Mouse (Mus musculus): ENCODE measurements around the gene Ttc28.

GRCm38 (mm10) chr5:111197727-111198126 is 318.1 kb downstream of the Ttc28 start:
- TF ChIP-seq RAD21 (IDR thresholded peaks at IDR 0.05; ENCODE audit: low read depth, low read length) (no peak), POLR2AphosphoS2 (IDR thresholded peaks at IDR 0.05; ENCODE audit: low read depth, low read length) (no peak), CTCF (conservative IDR thresholded peaks at IDR 0.05 in 1 of 2, IDR thresholded peaks at IDR 0.05 in 1 of 2; ENCODE audit: low read depth in 2 of 2, low read length in 2 of 2) (no peak), ETS1 (conservative IDR thresholded peaks at IDR 0.05; ENCODE audit: low read depth, low read length) (no peak), MYC (IDR thresholded peaks at IDR 0.05; ENCODE audit: low read depth, low read length) (no peak), ZMIZ1 (IDR thresholded peaks at IDR 0.05; ENCODE audit: low read depth, low read length) (no peak), NELFE (IDR thresholded peaks at IDR 0.05; ENCODE audit: low read depth, low read length) (no peak), POLR2A (IDR thresholded peaks at IDR 0.05; ENCODE audit: low read depth, low read length) (no peak), JUND (conservative IDR thresholded peaks at IDR 0.05; ENCODE audit: low read depth, low read length) (no peak), SMC3 (IDR thresholded peaks at IDR 0.05; ENCODE audit: low read depth, low read length) (no peak), USF2 (conservative IDR thresholded peaks at IDR 0.05; ENCODE audit: low read depth, low read length) (no peak), MEF2A (IDR thresholded peaks at IDR 0.05; ENCODE audit: borderline replicate concordance, low read depth, low read length) (no peak), MAZ (IDR thresholded peaks at IDR 0.05; ENCODE audit: low read depth, low read length) (no peak), IRF4 (IDR thresholded peaks at IDR 0.05; ENCODE audit: low read depth, low read length) (no peak)

All from CH12.LX (cell line).